Mouse (Mus musculus) kidney, adult 8-10 months (tissue): ENCODE measurements around the gene Mapkbp1.

ENCODE experiments used
- DNase-seq, 2 experiments: peaks; one replicate each; pipeline ENCODE4 v3.0.0; 2022

Mapkbp1 gene

DNA sequence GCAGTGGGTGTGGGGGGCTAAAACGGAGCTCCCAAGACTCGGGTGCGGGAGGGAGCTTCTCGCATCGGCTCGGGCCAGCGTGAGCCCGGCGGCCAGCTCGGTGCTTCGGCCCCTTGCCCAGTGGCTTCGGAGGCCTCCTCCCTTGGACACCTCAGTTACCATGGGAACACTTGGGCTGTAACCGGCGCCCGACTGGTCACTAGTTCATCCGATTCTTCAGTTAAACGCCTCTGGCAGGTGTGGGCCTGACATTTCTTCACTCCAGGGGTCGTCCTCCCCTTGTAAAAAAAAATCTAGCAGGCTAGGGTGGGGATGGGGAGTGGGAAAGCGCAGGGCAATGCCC, at the start of gene Mapkbp1:
Gene Mapkbp1, plus strand, starts transcription at position 163 of the 343 bp plus-strand sequence.
- no peak for DNase-seq

GRCm38 (mm10) chr2:119970571-119970970, 1.9 kb upstream of the Mapkbp1 start:
- DNase-seq = peak; percentile 56 to 65

DNA sequence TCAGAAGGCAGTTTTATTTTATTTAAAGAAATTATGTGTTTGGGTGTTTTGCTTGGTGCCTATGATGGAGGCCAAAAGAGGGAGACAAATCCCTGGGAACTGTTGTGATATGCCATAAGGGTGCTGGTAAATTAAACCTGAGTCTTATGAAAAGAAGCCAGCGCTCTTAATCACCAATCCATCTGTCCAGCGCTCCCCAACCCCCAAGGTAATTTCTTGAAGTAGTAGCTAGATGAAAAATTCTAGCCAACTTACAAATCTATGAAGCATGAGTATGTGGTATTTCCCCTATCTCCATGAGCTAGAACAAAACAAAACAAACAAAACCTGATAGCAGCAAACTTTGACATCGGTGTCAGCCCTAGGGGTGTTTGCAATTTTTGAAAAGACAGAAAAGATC, 1.2 kb upstream of the Mapkbp1 start:
- no peak for DNase-seq

DNA sequence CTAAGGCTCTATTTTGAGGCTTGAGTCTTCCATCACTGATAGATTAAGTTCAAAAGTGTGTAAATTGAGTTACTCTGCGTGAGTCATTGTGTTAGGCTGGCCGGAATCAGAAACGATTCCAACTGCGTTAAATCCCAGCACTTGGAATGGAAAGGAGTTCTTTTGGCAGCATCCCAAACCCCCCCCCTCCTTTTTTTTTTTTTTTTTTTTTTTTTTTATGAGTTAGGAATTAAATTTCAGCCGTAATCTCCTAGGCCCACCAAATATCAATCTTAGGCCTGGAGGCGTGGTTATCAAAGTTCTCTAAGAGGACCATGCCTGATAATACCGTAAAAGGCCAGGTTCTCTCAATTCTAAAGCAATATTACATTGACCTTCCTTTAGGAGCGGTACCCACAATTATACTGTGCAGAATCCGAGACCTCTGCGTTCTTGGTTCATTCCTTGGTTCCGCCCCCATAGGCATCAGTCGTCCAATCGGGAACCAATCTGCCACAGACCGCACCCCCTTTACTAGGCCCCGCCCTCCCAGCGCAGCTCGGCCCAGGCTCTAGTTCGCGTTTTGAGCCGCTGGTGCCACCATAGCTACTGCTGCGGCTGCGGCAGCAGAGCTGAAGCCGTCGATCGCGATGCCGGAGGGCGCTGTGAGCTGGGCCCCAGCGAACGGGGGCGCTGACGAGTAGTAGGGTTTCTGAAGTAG, 512 bp upstream of the Mapkbp1 start:
- DNase-seq = peak; percentile 96 to 97

- no peak for DNase-seq
Observed at GRCm38 (mm10) chr2:119980343-119980986, 8.0 kb downstream of the Mapkbp1 start.

DNA sequence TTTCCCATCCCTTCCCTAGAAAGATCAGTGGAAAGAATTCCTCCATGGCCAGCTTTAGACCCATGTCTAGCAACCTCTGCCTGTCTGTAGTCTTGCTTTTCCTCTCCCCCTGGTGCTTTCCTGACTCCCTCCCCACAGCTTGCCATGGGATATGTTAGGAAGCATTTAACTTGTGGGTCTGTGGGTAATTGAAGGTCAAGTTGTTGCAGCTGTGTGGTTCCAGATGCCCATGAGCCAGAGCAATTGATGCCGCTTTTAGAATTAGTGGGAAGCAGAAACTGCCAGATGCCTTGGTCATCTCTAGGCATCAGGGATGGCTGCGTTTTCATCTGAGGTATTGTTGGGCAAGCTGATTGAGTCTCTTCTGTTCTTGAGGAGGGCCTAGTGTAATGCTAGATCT, 9.1 kb downstream of the Mapkbp1 start:
- no peak for DNase-seq

GRCm38 (mm10) chr2:119985871-119986270, 13.4 kb downstream of the Mapkbp1 start:
- DNase-seq = no peak

DNA sequence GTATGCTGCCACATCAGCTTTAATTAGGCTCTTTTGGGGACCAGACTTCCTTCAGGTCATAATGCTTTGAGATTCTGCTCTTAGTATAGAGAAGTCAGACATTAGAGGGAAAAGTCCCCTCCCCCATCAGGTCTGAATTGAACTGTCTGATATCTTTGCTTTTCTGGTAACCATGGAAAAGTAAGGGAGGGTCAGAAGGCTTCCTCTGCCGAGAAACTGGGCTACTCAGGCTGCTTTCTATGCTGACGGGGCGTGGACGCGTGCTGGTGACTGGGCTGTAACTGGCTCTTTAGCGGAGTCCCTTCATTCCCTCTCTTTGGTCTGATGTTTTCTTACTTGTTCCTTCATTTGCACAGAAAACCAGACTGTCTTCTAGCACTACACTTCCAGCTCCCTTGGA, 13.9 kb downstream of the Mapkbp1 start:
- DNase-seq = no peak

GRCm38 (mm10) chr2:119987441-119987840, 14.9 kb downstream of the Mapkbp1 start:
- no peak for DNase-seq

GRCm38 (mm10) chr2:119988952-119989351, 16.5 kb downstream of the Mapkbp1 start:
- peak; percentile 46 to 57 for DNase-seq

DNA sequence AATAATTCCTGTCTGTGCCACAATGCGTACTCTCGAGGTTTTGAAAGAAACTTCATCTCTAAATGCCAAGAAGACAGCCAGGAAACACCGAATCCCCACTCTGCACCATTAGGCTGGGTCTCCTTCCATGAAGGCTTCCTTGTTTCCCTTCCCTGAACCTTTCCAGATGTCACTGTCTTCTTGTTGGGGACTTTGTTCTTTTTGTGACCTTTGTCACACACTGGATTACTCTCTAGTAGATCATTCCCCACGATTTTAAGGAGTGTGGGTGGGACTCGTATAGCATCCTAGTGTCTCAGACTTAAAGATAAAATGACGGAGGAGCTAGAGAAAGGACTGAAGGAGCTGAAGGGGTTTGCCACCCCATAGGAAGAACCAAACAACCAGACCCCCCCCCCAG, 18.4 kb downstream of the Mapkbp1 start:
- peak in 1 of 2 experiments; percentile 32 for DNase-seq

DNA sequence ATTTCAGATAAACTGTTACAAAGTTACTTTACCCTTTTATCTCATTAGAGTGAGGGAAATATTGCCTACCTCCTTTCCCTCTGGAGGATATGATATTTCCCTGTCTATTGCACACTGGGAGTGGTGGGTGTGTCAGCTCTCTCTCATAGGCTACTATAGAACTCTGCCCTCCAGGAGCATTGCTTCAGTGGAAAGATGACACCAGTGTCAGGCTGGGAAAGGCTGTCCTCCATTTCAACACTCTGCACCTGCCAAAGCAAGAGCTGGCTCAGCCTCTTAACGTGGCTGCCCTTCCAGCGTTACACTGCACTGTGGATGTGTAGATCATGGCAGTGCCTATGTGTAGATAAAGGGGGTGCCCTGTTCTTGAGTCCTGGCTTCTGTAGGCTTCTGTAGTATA, 19.9 kb downstream of the Mapkbp1 start:
- DNase-seq = no peak

- no peak for DNase-seq
Observed at GRCm38 (mm10) chr2:119993515-119993914, 21.0 kb downstream of the Mapkbp1 start.

- peak in 1 of 2 experiments; percentile 44 for DNase-seq
Observed at GRCm38 (mm10) chr2:119994839-119995238, 22.3 kb downstream of the Mapkbp1 start.

DNA sequence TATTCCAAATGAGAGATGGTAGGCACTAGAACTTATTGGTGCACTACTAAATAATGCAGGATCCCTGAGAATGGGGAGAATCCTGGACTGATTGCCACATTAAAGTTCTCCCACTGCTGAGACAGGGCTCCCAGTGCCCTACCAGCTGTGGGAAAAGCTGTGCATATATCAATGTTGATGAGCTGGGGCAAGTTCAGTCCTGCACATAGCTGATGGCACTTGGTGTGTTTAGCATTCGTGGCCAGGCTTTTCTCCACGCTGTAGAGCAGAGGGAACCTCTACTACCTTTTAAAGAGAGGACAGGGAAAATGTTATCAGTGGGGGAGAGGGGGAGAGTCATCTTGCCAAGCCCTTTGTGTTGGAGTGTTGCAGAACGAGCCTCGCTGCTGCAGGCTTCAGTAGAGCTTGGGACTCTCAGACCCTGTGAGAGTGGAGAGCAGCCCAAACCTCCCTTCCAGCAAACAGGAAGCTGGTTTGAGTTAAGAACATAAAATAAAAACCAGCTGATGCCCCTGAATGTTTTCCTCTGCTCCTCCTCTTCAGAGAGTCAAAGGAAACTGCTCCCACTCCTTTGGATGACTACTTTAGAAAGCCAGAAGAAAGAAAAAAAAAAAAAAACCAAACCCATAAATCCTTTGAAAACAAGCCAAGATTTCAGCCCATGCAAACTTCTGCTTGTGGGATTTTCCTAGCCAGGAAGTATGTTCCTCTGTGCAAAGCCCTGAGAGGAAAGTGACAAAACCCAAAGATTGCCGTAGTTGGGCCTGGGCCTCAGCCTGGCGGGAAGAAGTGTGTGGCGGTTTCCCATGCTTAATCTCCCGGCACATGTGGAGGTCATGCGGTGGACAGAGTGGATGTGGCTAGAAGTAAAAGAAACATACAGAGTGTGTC, 23.1 kb downstream of the Mapkbp1 start:
- no peak for DNase-seq

DNA sequence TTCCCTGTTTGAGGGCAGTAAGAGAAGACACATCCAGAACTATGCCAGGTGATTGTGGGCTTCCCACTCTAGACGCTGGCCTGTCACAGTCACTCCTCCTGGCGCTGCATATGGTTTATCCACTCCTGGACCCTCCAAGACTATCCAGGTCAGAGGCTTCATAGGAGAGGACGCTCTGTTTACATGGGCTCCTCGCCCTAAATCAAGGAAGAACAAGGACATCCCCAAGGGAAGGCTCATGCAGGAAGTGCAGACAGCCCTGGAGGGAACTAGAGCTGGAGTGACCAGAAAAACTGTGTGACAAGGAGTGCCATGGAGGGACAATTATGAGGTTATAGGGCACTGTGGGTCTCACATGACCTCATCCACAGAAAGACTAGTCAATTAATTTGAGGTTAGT, 24.9 kb downstream of the Mapkbp1 start:
- DNase-seq = no peak

GRCm38 (mm10) chr2:119999731-120000130, 27.2 kb downstream of the Mapkbp1 start:
- DNase-seq = no peak

DNA sequence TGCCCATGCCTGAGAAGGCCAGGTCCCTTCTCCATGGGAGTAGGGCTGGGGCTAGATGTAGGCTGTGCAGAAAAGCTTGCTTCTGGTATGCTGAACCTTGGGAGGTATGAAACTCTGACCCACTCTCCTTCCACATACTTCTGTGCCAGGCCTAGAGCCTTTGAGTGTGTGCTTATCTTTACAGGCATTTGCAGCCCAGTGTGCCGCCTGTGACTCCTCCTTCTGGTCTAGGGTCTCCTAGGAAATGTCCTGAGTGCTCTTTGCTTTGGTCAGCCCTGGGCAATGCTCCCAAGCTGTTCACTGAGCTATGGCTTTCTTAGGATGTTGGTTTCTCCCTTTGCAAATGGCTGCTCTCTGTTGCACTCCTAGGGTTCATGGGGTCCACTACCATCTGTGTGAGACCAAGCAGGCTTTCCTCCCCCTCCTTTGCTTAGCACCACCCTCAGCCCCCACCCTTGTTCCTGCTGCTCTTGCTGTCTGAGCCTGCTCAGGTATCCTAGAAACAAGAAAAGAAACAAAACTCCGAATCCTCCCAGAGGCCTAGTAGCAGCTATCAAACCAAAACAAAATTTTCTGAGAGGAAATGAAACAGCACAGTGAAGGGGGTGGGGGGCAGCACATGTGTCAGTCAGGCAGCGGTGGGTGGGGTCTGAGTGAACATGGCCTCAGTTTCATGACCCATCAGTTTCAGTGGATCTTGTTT, 28.5 kb downstream of the Mapkbp1 start:
- DNase-seq = no peak

DNA sequence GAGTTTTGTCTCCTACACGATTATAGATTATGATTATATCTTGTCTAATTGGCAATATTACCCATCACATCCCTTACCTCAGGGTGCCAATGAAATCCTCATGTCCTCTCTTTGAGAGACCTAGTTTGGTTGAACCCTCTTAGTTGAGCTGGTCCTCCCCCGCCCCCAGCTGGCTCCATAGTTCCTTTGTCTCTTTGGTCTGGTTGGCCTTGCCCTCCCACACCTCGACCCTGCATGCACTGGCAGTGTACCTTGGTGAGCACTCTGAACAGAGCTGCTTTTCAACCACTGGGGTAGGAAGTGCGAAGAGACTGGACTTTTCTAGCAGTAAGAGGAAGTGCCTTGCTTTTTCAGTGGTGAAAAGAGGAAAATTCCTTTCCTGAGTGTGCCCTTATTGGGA, 29.5 kb downstream of the Mapkbp1 start:
- no peak for DNase-seq

DNA sequence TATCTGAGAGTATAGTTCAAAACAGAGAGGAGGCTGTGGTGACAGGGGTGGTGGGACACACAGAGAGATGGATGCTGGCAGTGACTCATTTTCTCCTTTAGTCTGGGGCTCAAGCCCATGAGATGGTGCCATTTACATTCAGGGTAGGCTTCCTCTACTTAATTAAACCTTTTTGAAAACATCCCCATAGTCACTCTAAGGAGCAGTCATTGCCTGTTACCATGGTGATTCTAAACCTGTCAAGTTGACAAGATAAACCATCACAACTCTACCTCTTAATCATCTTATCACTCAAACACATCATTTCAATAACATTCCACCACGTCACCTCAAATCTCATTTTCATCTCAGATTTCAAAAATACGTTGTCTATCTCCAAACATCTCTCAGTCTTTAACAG, 31.5 kb downstream of the Mapkbp1 start:
- DNase-seq = no peak

DNA sequence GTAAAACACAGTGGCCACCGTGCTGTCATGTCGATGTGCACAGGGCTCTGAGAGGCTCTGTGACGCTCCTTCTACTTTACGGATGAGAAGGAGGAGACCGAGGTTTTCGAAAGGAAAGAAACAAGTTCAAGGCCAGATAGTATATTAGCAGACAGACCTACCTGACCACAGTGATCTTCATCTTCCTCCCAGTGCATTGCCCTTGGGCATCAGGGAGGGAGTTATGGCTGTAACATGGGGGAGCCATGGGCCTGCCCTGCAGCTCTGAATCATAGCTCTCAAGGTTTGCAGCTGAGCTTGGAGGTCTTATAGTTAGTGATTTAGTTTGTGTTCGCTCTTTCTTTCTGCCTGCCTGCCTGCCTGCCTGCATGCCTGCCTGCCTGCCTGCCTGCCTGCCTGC, 34.2 kb downstream of the Mapkbp1 start:
- DNase-seq = no peak

DNA sequence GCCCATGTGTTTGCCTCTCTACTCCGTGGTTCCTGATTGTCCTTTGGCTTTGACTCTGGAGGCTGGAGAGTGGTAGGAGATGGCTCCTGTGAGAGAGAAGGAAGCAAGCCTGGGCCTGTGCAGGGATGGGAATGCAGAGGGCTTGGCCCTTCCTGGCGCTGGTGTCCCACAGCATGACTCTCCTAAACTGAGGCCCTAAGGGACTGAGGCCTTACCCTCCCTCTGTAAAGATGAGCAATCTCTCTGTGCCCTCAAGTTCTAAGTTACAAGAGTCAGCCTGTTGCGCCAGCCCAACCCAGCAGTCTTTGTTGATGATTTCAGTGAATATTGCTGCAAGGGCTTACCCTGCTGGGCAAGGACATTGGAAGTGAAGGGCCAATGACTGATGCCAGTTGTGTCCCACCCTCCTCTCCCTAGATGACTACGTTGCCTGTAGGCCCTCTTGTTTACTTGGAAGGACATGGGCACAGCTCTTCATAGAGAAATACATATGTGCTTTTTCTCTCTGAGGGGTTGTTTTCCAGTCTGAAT, 35.2 kb downstream of the Mapkbp1 start:
- no peak for DNase-seq

DNA sequence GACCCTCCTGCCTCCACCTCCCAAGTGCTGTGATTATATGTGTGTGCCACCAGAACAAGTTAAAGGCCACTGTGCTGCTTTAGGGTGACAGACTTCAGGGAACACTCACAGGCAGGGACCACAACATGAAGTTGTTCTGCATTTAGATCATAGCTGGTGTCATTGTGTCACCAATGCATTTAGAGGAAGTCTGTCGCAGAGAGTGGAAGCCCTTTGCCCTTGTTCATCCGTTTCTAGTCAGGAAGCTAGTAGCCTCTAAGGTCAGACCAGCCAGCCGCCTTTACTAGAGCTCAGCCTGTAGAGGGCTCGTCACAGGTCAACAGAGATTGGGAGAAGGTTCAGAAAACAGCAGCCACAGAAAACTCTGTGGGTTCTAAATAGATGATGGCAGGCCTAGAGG, 36.2 kb downstream of the Mapkbp1 start:
- DNase-seq = no peak
